Mouse (Mus musculus) heart, postnatal 25 days (tissue): ENCODE measurements around the gene Thap2. TPM values are rescaled to one million over a fixed set of nuclear protein-coding genes. Genes with fewer than 3 reads are reported as not detected.
A peak's percentile ranks its signal among the peaks of the same experiment; 100 is the strongest.

Source experiments
- DNase-seq: peaks from one replicate; pipeline ENCODE4 v3.0.0; 2022; ENCODE audit warnings: low spot score
- intact Hi-C: fragments of 180-260 bp; cut with DNase I; formaldehyde crosslinking; loops from one replicate; pipeline ENCODE4 v1.15.1; 2025
- total RNA-seq, 2 experiments: library from RNA; stranded (reverse); gene quantifications; 2 replicates each; pipeline ENCODE4 v1.2.3; 2021

The Thap2 gene
- total RNA-seq, 2 experiments from 2014 or later: 7.8 to 9.4 TPM

GRCm38 (mm10) chr10:115358216-115358919 lies 25.9 kb downstream of the Thap2 start:
- no peak for DNase-seq
- intact Hi-C loops: no loop called here

DNA sequence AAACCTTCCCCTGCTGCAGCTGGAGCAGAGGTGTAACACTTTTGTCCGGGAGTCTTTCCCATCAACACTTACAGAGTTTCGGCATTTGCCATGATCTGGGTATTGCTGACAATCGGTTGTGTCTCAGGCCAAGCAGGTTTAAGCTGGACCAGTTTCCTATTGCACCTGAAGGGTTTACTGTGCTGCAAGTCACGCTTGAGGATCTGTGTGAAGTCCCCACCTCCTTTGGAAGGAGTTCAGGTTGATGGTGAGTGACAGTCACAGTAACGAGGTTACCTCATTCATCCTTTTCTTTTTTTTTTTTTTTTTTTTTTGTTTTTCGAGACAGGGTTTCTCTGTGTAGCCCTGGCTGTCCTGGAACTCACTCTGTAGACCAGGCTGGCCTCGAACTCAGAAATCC lies 28.1 kb downstream of the Thap2 start:
- no peak for DNase-seq
- intact Hi-C loops: no loop called here

GRCm38 (mm10) chr10:115355016-115355415 lies 29.2 kb downstream of the Thap2 start:
- intact Hi-C loops: no loop called here

GRCm38 (mm10) chr10:115354553-115354952 lies 29.7 kb downstream of the Thap2 start:
- no peak for DNase-seq
- intact Hi-C loops: no loop called here

More at GRCm38 (mm10) chr10:115355016-115355415, 29.2 kb downstream of the Thap2 start:
- no peak for DNase-seq

DNA sequence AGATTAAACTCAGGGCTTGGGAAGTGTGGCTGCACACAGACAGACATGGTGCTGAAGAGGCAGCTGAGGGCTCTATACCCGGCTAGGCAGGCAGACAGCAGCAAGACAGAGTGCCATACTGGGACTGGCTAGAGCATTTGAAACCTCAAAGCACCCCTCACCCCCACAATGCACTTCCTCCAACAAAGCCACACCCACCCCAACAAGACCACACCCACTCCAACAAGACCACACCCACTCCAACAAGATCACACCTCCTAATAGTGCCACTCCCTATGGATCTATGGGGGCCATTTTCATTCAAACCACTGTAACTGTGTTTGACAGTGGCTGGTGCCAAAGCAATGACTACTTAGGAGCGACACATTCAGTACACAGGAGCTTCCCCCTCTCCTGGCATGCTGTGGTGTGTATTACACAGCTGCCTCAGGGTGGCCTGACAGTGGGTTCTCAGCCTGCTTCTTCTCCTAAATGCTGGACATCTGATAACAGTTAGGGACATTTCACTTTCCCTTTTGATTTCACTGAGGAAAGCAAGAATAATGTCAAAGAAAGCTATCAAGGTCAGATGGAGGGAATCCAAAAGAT lies 33.3 kb downstream of the Thap2 start:
- no peak for DNase-seq
- intact Hi-C loops: no loop called here

DNA sequence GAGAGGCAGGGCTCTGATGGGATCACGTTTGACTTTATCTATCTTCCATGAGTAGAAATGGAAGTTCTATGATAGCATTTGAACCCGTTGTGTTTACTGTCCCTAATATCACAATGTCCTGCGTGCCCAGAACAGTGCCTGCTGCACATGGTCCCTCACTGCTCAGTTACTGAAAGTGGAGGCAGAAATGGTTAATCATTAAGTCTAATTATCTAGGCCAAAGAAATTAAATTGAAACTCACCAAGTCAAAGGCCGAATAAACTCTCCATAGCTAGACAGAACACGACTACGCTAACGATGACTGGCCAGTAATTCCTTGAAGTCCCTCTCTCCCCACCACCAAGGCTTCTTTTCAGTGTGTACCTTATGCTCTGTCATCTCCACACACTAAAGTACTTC lies 34.7 kb downstream of the Thap2 start:
- no peak for DNase-seq
- intact Hi-C loops: no loop called here

- no peak for DNase-seq
- intact Hi-C loops: no loop called here
These were observed 35.2 kb downstream of the Thap2 start for GRCm38 (mm10) chr10:115349029-115349428.

- intact Hi-C loops: no loop called here
- no peak for DNase-seq
These were observed 36.1 kb downstream of the Thap2 start for GRCm38 (mm10) chr10:115348131-115348530.

GRCm38 (mm10) chr10:115346444-115346843 lies 37.8 kb downstream of the Thap2 start:
- no peak for DNase-seq
- intact Hi-C loops: no loop called here

DNA sequence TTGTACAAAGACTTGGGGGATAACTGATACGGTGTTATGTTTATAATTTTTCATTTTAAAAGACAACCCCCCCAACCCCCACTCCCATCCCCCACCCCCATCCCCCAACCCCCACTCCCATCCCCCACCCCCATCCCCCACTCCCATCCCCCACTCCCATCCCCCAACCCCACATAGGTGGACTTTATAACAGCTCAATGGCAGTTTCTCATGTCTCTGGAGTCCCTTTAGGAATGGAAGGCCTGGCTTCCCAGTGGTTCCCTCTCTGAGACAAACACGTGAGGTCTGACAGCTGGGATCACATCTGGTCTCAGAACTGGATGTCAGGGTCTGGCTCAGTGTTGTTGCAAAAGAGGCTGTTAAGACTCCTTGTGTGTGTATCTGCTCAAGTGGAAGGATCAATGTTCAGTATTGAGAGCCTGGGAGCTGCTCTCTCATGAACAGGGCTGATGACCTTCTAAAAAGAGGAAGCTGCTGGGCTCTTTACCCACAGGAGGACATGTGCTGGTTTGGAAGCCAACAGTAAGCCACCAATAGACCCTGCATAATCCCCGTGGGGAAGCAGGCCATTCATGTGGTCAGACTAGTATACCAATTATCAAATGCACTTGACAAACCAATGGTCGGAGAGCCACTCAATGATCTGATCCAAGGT lies 41.3 kb downstream of the Thap2 start:
- intact Hi-C loops: no loop called here
- DNase-seq: no peak

DNA sequence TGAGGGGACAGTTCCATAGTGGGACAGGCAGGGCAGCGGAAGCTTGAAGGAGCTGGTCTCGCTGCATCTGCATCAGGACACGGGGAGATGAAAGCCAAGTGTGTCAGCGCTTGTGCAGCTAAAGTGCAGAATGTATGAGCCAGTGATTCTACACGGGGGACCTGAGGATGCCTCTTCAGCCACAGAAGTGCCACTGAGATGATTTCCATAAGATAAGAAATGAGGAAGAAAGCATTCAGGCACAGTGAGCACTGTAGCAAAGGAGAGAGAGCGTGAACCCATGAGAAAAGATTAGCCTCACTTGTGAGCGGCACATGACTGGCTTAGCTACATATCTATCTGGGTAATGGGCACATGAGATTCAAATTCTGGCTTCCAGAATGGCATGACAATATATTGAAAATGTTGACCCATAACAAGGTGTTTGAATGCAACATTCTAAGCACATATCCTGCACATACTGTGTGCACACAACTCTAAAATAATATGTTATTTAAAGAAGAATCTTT lies 44.4 kb downstream of the Thap2 start:
- intact Hi-C loops: no loop called here
- DNase-seq: no peak

GRCm38 (mm10) chr10:115336901-115337300 lies 47.3 kb downstream of the Thap2 start:
- DNase-seq: no peak
- intact Hi-C loops: no loop called here

DNA sequence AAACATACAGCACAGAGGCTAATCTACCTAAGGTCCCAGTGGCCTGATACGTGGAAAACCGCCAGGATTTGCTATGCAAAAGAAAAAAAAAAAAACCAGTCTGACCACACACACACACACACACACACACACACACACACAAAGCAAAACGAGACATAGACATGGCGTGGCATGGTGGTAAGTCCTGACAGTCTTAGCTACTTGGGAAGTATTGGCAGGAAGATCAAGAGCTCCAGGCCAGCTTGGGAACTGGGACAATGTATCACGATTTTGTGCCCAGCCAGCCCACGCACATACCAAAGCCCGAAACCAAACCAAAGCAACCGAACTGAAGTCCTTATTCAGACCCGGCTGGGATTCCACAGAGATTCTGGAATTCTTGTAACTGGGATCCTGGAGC lies 50.7 kb downstream of the Thap2 start:
- peak; percentile 12 for DNase-seq
- intact Hi-C loops: no loop called here

DNA sequence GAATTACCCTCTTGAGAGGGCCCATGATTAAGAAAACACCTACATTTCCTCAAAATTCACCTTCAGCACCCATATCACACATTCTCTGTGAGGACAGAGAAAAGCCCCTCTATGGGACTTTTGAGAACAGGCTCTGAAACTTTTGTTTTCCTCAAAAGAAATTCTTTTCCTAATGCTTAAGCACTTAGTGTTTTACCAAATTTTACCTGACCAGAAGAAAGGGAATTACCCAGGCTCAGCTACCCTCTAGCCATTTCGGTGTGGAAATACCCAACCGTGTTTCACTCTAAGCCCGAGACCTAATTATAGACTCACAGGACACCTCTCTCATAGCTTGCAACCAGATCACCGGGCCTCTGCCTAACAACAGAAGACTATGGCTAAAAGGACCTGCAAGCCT lies 51.2 kb downstream of the Thap2 start:
- DNase-seq: no peak
- intact Hi-C loops: no loop called here

- no peak for DNase-seq
- intact Hi-C loops: no loop called here
These were observed 51.8 kb downstream of the Thap2 start for GRCm38 (mm10) chr10:115332420-115332952.

DNA sequence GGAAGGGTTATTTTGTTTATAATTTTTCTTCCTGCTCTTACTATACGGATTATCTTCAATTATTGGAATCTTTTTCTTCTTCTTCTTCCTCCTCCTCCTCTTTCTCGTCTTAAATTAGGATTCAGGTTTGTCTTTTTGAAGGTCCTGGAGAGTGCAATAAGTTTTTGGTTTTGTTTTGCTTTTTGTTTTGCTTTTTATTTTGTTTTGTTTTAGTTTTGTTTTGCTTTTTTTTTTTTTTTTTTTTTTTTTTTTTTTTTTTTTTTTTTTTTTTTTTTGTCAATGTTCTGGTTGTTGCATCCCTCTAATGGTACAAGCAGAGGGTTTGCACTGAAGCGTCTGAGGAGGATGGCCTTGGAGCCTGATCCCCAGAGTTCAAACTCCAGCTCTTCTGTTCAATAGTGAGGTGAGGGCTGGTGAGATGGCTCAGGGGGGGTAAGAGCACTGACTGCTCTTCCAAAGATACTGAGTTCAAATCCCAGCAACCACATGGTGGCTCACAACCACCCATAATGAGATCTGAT lies 55.2 kb downstream of the Thap2 start:
- DNase-seq: no peak
- intact Hi-C loops: loop anchor here (10.0 kb wide), 1 partner anchor 866 kb away; no protein-coding TSS in a partner anchor

GRCm38 (mm10) chr10:115328514-115328913 lies 55.7 kb downstream of the Thap2 start:
- DNase-seq: peak; percentile 57
- intact Hi-C loops: loop anchor here (10.0 kb wide), 1 partner anchor 866 kb away; no protein-coding TSS in a partner anchor

DNA sequence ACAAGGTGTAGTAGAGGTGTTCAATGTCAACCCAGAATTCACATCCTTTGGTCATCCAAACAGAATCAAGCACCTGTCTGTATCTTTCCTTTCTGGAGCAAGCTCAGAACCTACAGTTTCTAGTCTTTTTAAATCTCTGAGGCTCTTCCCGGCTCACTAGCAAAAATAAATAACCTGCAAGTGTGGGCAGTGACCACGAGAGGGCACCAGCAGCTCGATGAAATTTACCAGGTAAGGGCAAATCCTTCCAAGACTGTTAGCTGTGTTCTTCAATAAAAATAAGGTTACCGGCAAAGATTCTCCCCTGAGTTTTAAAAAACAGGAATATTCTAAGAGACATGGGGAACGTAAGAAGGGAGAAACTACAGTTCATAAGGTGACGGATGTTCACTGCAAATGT lies 60.9 kb downstream of the Thap2 start:
- DNase-seq: peak; percentile 49

DNA sequence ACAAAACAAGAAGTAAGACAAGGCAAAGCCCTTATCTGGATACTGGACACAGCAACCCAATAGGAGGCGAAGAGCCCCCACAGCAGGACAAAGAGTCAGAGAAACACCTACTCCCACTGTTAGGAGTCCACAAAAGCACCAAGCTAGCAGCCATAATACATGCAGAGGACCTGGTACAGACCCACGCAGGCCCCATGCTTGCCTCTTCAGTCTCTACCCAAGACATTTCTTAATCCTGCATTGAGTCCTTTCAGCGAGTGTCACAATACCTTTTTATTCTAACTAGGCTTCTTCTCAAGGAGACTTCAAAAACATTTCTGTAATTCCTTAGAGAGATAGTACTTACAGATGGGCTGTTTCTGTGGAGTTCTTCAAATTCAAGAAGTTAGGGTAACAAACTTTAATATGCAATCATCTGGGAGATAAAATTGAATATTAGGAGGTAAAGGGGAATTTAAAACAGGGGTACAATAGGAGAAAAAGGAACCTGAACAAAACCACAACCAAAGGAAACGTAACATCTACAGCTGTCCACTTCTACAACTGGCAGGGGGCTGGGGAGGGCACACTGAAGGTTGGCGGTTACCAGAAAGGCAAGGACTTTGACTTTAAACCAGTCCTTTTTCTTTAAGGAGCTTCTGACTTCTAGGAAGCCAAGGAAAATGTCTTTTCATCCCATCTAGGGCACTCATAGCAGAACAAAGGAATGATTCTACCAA lies 62.8 kb downstream of the Thap2 start:
- intact Hi-C loops: loop anchor here (10.0 kb wide), 1 partner anchor 873 kb away; no protein-coding TSS in a partner anchor
- DNase-seq: no peak

More for the DNA sequence above, 60.9 kb downstream of the Thap2 start:
- intact Hi-C loops: loop anchor here (1.0 to 10.0 kb wide), 2 partner anchors 294 to 872 kb away; no protein-coding TSS in a partner anchor
